8 mouse cellular contexts compared by ENCODE assay signal in genomic region chr16:23226601-23227351, GRCm38 (mm10). TPM values are rescaled to one million over a fixed set of nuclear protein-coding genes. Genes with fewer than 3 reads are reported as not detected.
DNase-seq lines count a peak whose midpoint lies in the region; ATAC-seq and TF ChIP-seq lines count a peak whose summit lies in the region.

No protein-coding gene starts in this region.

- no peaks in the 10 kb centered on the region for H3K36me3 ChIP-seq in intestine, embryonic 16.5 days (ENCODE audit: control insufficient read depth, insufficient read depth, low read length)
- no peaks in the 10 kb centered on the region for H3K36me3 ChIP-seq in liver, embryonic 16.5 days (ENCODE audit: control insufficient read depth, insufficient read depth)

- peak overlapping the region; percentile 97 for H3K4me2 ChIP-seq in intestine, embryonic 16.5 days (ENCODE audit: low read depth, low read length)
- peak overlapping the region; percentile 68 for H3K4me2 ChIP-seq in liver, embryonic 16.5 days (ENCODE audit: low read depth, low read length)

- H3K4me3 ChIP-seq in intestine, embryonic 16.5 days (ENCODE audit: low read length): peak overlapping the region; percentile 80
- H3K4me3 ChIP-seq in liver, embryonic 16.5 days (ENCODE audit: low read depth, low read length): peak overlapping the region; percentile 62
- H3K4me3 ChIP-seq in olfactory bulb, adult 2 months (ENCODE audit: insufficient read depth, low read depth, low read length): peak overlapping the region; percentile 73

- DNase-seq in kidney, adult 18-20 months: peak; percentile 27
- DNase-seq in kidney, adult 11 months: no peak
- DNase-seq in brain, embryonic 14.5 days (ENCODE audit: low read depth): peak; percentile 88
- DNase-seq in heart, adult 11 months: peak; percentile 94

- peaks cover 20% of the 10 kb centered on the region for H3K4me1 ChIP-seq in intestine, embryonic 16.5 days (ENCODE audit: control insufficient read depth, insufficient read depth, low read length)
- no peaks in the 10 kb centered on the region; the same call in 1 of the 2 replicates for H3K4me1 ChIP-seq in liver, embryonic 16.5 days (ENCODE audit: control insufficient read depth, low read depth, low read length)
- peaks cover 7% of the 10 kb centered on the region; the same call in 1 of the 2 replicates for H3K4me1 ChIP-seq in olfactory bulb, adult 2 months (ENCODE audit: control insufficient read depth, insufficient read depth, low read length)

- 0 out of 2 replicates have a peak, but pooled peaks cover 3% of the 10 kb centered on the region for H3K27me3 ChIP-seq in intestine, embryonic 16.5 days (replicated peaks; ENCODE audit: control insufficient read depth, insufficient read depth, low read length)
- H3K27me3 ChIP-seq in liver, embryonic 16.5 days (ENCODE audit: control insufficient read depth, insufficient read depth, low read depth, low read length): peaks cover 44% of the 10 kb centered on the region

- H3K9me3 ChIP-seq in intestine, embryonic 16.5 days (ENCODE audit: control insufficient read depth, low read length): no peaks in the 10 kb centered on the region
- H3K9me3 ChIP-seq in liver, embryonic 16.5 days (replicated peaks; ENCODE audit: control insufficient read depth, low read length): no peaks in the 10 kb centered on the region

- peak overlapping the region; percentile 85 for H3K9ac ChIP-seq in intestine, embryonic 16.5 days (ENCODE audit: low read depth, low read length)
- H3K9ac ChIP-seq in liver, embryonic 16.5 days (ENCODE audit: low read depth, low read length): peak overlapping the region; percentile 20; the same call in 1 of the 2 replicates

- WGBS in intestine, embryonic 16.5 days: 18% methylated on average over 14 of the region's 14 CpGs
- WGBS in liver, embryonic 16.5 days (ENCODE audit: insufficient replicate concordance): 10% methylated on average over 14 of the region's 14 CpGs
- 18% methylated on average over 14 of the region's 14 CpGs for WGBS in olfactory bulb, adult 2 months

- peak overlapping the region; percentile 84 for H3K27ac ChIP-seq in intestine, embryonic 16.5 days (ENCODE audit: low read length)
- H3K27ac ChIP-seq in liver, embryonic 16.5 days (ENCODE audit: low read length): no peak overlapping the region
- peak overlapping the region; percentile 78 for H3K27ac ChIP-seq in olfactory bulb, adult 2 months (ENCODE audit: insufficient read depth, low read depth, low read length)

- TF ChIP-seq POLR2A in brain, embryonic 14.5 days (IDR thresholded peaks at IDR 0.05; ENCODE audit: borderline replicate concordance, extremely low read depth, insufficient read depth, insufficient read length, poor library complexity, severe bottlenecking): peak; percentile 29; the same call in 1 of the 2 replicates
- no peak for TF ChIP-seq POLR2A in olfactory bulb, adult 2 months (IDR thresholded peaks at IDR 0.05; ENCODE audit: insufficient read depth, low read depth, low read length)

- TF ChIP-seq CTCF in brain, embryonic 14.5 days (IDR thresholded peaks at IDR 0.05; ENCODE audit: borderline replicate concordance, extremely low read depth, insufficient read depth, insufficient read length): no peak
- no peak for TF ChIP-seq CTCF in olfactory bulb, adult 2 months (IDR thresholded peaks at IDR 0.05; ENCODE audit: insufficient read depth, low read depth, low read length)

- ATAC-seq in intestine, embryonic 16.5 days: no peak
- ATAC-seq in liver, embryonic 16.5 days (ENCODE audit: low read depth): no peak
- ATAC-seq in erythroid progenitor cell, adult 5-6 weeks (replicated peaks; ENCODE audit: low FRiP score, poor library complexity, severe bottlenecking): no peak

RNA-seq across cellular contexts. Expression of gene St6gal1, which starts 2.2 kb away (rescaled TPM):
- polyA plus RNA-seq in brain, embryonic 14.5 days (2012; rRNA removed): 31.5 and 35.7 TPM in 2 replicates
- 14.3 and 15.1 TPM in 2 replicates for polyA plus RNA-seq in intestine, embryonic 16.5 days (2015; fragmentation: Nextera tagmentation; extraction: Ambion mirVana)
- 16.7 and 21.1 TPM in 2 replicates for polyA plus RNA-seq in liver, embryonic 16.5 days (2015; fragmentation: Nextera tagmentation; extraction: Ambion mirVana)
- not detected in 2 replicates for polyA plus RNA-seq in olfactory bulb, adult 2 months (2012; ENCODE audit: insufficient read depth, insufficient read length, low replicate concordance, missing spikeins)
- total RNA-seq in erythroid progenitor cell, adult 5-6 weeks (2015; ENCODE audit: low replicate concordance): 4.3 and 7.5 TPM in 2 replicates
- total RNA-seq in erythroid progenitor cell, adult 5-6 weeks (2017; ENCODE audit: low replicate concordance): 3.2 and 3.9 TPM in 2 replicates
